Mouse (Mus musculus): Measurements from ENCODE around the gene Slc3a2.
A peak's percentile ranks its signal among the peaks of the same experiment; 100 is the strongest.

Gene Slc3a2

GRCm38 (mm10) chr19:8710057-8710456 is 13.1 kb downstream of the Slc3a2 start:
- DNase-seq (ENCODE audit: low read depth), result no peak

GRCm38 (mm10) chr19:8708954-8709353 is 14.2 kb downstream of the Slc3a2 start:
- DNase-seq (ENCODE audit: low read depth), result no peak

- DNase-seq (ENCODE audit: low read depth), result no peak
Observed at GRCm38 (mm10) chr19:8706930-8707329, 16.2 kb downstream of the Slc3a2 start.

- no peak for DNase-seq (ENCODE audit: low read depth)
Observed at GRCm38 (mm10) chr19:8706132-8706667, 17.0 kb downstream of the Slc3a2 start.

GRCm38 (mm10) chr19:8705026-8705708 is 18.0 kb downstream of the Slc3a2 start:
- no peak for DNase-seq (ENCODE audit: low read depth)

- DNase-seq (ENCODE audit: low read depth), result no peak
Observed at GRCm38 (mm10) chr19:8703571-8703970, 19.6 kb downstream of the Slc3a2 start.

GRCm38 (mm10) chr19:8702458-8702857 is 20.7 kb downstream of the Slc3a2 start:
- no peak for DNase-seq (ENCODE audit: low read depth)

- DNase-seq (ENCODE audit: low read depth), result no peak
Observed at GRCm38 (mm10) chr19:8699652-8700051, 23.5 kb downstream of the Slc3a2 start.

GRCm38 (mm10) chr19:8695330-8695729 is 27.8 kb downstream of the Slc3a2 start:
- no peak for DNase-seq (ENCODE audit: low read depth)

GRCm38 (mm10) chr19:8692740-8693139 is 30.4 kb downstream of the Slc3a2 start:
- DNase-seq (ENCODE audit: low read depth), result no peak

GRCm38 (mm10) chr19:8691871-8692539 is 31.2 kb downstream of the Slc3a2 start:
- no peak for DNase-seq (ENCODE audit: low read depth)

- DNase-seq (ENCODE audit: low read depth), result no peak
Observed at GRCm38 (mm10) chr19:8683627-8684026, 39.5 kb downstream of the Slc3a2 start.

GRCm38 (mm10) chr19:8682996-8683395 is 40.2 kb downstream of the Slc3a2 start:
- peak; percentile 61 for DNase-seq (ENCODE audit: low read depth)

- DNase-seq (ENCODE audit: low read depth), result no peak
Observed at GRCm38 (mm10) chr19:8681633-8682362, 41.4 kb downstream of the Slc3a2 start.

GRCm38 (mm10) chr19:8679031-8679779 is 44.0 kb downstream of the Slc3a2 start:
- DNase-seq (ENCODE audit: low read depth), result no peak

- DNase-seq (ENCODE audit: low read depth), result no peak
Observed at GRCm38 (mm10) chr19:8673336-8674063, 49.7 kb downstream of the Slc3a2 start.

- DNase-seq (ENCODE audit: low read depth), result no peak
Observed at GRCm38 (mm10) chr19:8672859-8673258, 50.3 kb downstream of the Slc3a2 start.

- no peak for DNase-seq (ENCODE audit: low read depth)
Observed at GRCm38 (mm10) chr19:8665746-8666145, 57.4 kb downstream of the Slc3a2 start.

- DNase-seq (ENCODE audit: low read depth), result no peak
Observed at GRCm38 (mm10) chr19:8664859-8665258, 58.3 kb downstream of the Slc3a2 start.

GRCm38 (mm10) chr19:8663911-8664421 is 59.2 kb downstream of the Slc3a2 start:
- DNase-seq (ENCODE audit: low read depth), result no peak

- DNase-seq (ENCODE audit: low read depth), result no peak
Observed at GRCm38 (mm10) chr19:8663360-8663839, 59.8 kb downstream of the Slc3a2 start, which contains the start of gene Chrm1. TSS of gene Chrm1 (plus strand) at chr19:8663789.

Measured in fibroblast of lung, adult 2 months (primary cell).